Mouse (Mus musculus) neural tube, embryonic 14.5 days (tissue): ENCODE measurements at regions not wholly inside any gene's neighbourhood (a gene's known extent, or its start where the extent isn't known, plus 50 kb on each side); places are given as distances from the start of the nearest gene placed in this dataset.

Experiments
- ATAC-seq: fragments of 200-750 bp; cut with Nextera tagmentation; 2 replicates; pipeline ENCODE4 v1.8.0; 2017; ENCODE audit warnings: low read depth, mild to moderate bottlenecking, moderate TSS enrichment, moderate library complexity
- H3K27ac ChIP-seq: fragments of 300-500 bp; sonication (generic); 2 replicates; pipeline ENCODE4 v1.5.1; 2014; ENCODE audit warnings: low read depth, mild to moderate bottlenecking, control low read depth, low read length, moderate library complexity, mixed read lengths
- H3K27me3 ChIP-seq: fragments of 300-500 bp; sonication (generic); 2 replicates; pipeline ENCODE4 v1.6.1; 2014; ENCODE audit warnings: low read length; ENCODE audit not compliant: control insufficient read depth, insufficient read depth
- H3K36me3 ChIP-seq: fragments of 300-500 bp; sonication (generic); 2 replicates; pipeline ENCODE4 v1.6.1; 2014; ENCODE audit warnings: low read length, mixed read lengths; ENCODE audit not compliant: control insufficient read depth, insufficient read depth
- H3K4me1 ChIP-seq: fragments of 300-500 bp; sonication (generic); 2 replicates; pipeline ENCODE4 v1.6.1; 2014; ENCODE audit warnings: low read length; ENCODE audit not compliant: control insufficient read depth, insufficient read depth
- H3K4me2 ChIP-seq: fragments of 300-500 bp; sonication (generic); 2 replicates; pipeline ENCODE4 v1.6.1; 2014; ENCODE audit warnings: mild to moderate bottlenecking, low read depth, low read length, control low read depth
- H3K4me3 ChIP-seq: fragments of 300-500 bp; sonication (generic); 2 replicates; pipeline ENCODE4 v1.5.1; 2014; ENCODE audit warnings: low read depth, low read length, control low read depth, mixed read lengths
- H3K9ac ChIP-seq: fragments of 300-500 bp; sonication (generic); replicated peaks from 2 replicates; pipeline ENCODE4 v1.6.1; 2014; ENCODE audit warnings: low read depth, mild to moderate bottlenecking, control low read depth, low read length, mixed read lengths
- H3K9me3 ChIP-seq: fragments of 300-500 bp; sonication (generic); 2 replicates; pipeline ENCODE4 v1.6.1; 2016; ENCODE audit warnings: low read length; ENCODE audit not compliant: control insufficient read depth
- WGBS: fragments of 180-500 bp; shearing (Covaris S2); extraction: QIAGEN DNeasy Blood & Tissue Kit; methylation state at CpG from one replicate; pipeline ENCODE4 v1.1.7; 2014; 5-methylcytosine and 5-hydroxymethylcytosine counted together

GRCm38 (mm10) chr19:49115484-49115883 is 909.7 kb downstream of the Sorcs3 start:
- Histone ChIP-seq H3K9ac (no peak overlapping the region), H3K27ac (no peak overlapping the region), H3K36me3 (no peaks in the 10 kb centered on the region), H3K9me3 (no peaks in the 10 kb centered on the region), H3K4me2 (no peak overlapping the region), H3K4me3 (no peak overlapping the region), H3K4me1 (no peaks in the 10 kb centered on the region), H3K27me3 (no peaks in the 10 kb centered on the region)
- WGBS, result 25% methylated on average over 1 of the region's 1 CpGs
- ATAC-seq, result no peak

- no peaks in the 10 kb centered on the region for H3K9me3 ChIP-seq
- no peak overlapping the region for H3K9ac ChIP-seq
- ATAC-seq, result no peak
- H3K36me3 ChIP-seq, result no peaks in the 10 kb centered on the region
- 21% methylated on average over 4 of the region's 4 CpGs for WGBS
- no peak overlapping the region for H3K27ac ChIP-seq
- H3K4me2 ChIP-seq, result no peak overlapping the region
- H3K27me3 ChIP-seq, result no peaks in the 10 kb centered on the region
- H3K4me1 ChIP-seq, result peaks cover 3% of the 10 kb centered on the region; the same call in 1 of the 2 replicates
- no peak overlapping the region for H3K4me3 ChIP-seq
Measured at GRCm38 (mm10) chr19:49131664-49132063, 925.8 kb downstream of the Sorcs3 start.

- Histone ChIP-seq H3K27ac (no peak overlapping the region), H3K36me3 (no peaks in the 10 kb centered on the region), H3K4me1 (no peaks in the 10 kb centered on the region), H3K4me3 (no peak overlapping the region), H3K4me2 (no peak overlapping the region), H3K9me3 (no peaks in the 10 kb centered on the region), H3K9ac (no peak overlapping the region), H3K27me3 (no peaks in the 10 kb centered on the region)
- 72% methylated on average over 2 of the region's 2 CpGs for WGBS
- ATAC-seq, result no peak
Measured at GRCm38 (mm10) chr19:49172078-49172477, 966.3 kb downstream of the Sorcs3 start.

GRCm38 (mm10) chr19:49207971-49208370 is 1002.1 kb downstream of the Sorcs3 start:
- Histone ChIP-seq H3K9ac (no peak overlapping the region), H3K4me3 (no peak overlapping the region), H3K4me2 (no peak overlapping the region), H3K9me3 (no peaks in the 10 kb centered on the region), H3K4me1 (no peaks in the 10 kb centered on the region), H3K27me3 (no peaks in the 10 kb centered on the region), H3K27ac (no peak overlapping the region), H3K36me3 (no peaks in the 10 kb centered on the region)
- WGBS, result 51% methylated on average over 3 of the region's 3 CpGs
- ATAC-seq, result no peak

- Histone ChIP-seq H3K4me3 (no peak overlapping the region), H3K9ac (no peak overlapping the region), H3K27ac (no peak overlapping the region), H3K4me2 (no peak overlapping the region), H3K27me3 (no peaks in the 10 kb centered on the region), H3K9me3 (no peaks in the 10 kb centered on the region), H3K4me1 (no peaks in the 10 kb centered on the region), H3K36me3 (no peaks in the 10 kb centered on the region)
- WGBS, result 64% methylated on average over 2 of the region's 2 CpGs
- no peak for ATAC-seq
Measured at GRCm38 (mm10) chr19:49242601-49243000, 1036.8 kb downstream of the Sorcs3 start.

GRCm38 (mm10) chr19:49245114-49245714 is 1039.4 kb downstream of the Sorcs3 start:
- Histone ChIP-seq H3K9ac (no peak overlapping the region), H3K9me3 (no peaks in the 10 kb centered on the region)
- WGBS, result 48% methylated on average over 3 of the region's 3 CpGs

GRCm38 (mm10) chr19:49264616-49265015 is 1058.8 kb downstream of the Sorcs3 start:
- ATAC-seq, result no peak
- H3K9me3 ChIP-seq, result no peaks in the 10 kb centered on the region
- no peak overlapping the region for H3K9ac ChIP-seq
- no peaks in the 10 kb centered on the region for H3K27me3 ChIP-seq
- no peak overlapping the region for H3K27ac ChIP-seq
- no peaks in the 10 kb centered on the region for H3K4me1 ChIP-seq
- H3K36me3 ChIP-seq, result no peaks in the 10 kb centered on the region
- H3K4me3 ChIP-seq, result no peak overlapping the region
- 64% methylated on average over 1 of the region's 1 CpGs for WGBS
- no peak overlapping the region for H3K4me2 ChIP-seq

More at GRCm38 (mm10) chr19:49245114-49245714, 1039.4 kb downstream of the Sorcs3 start:
- Histone ChIP-seq H3K27ac (no peak overlapping the region), H3K36me3 (no peaks in the 10 kb centered on the region), H3K4me1 (no peaks in the 10 kb centered on the region), H3K27me3 (no peaks in the 10 kb centered on the region), H3K4me3 (no peak overlapping the region), H3K4me2 (no peak overlapping the region)
- ATAC-seq, result no peak

- no peak overlapping the region for H3K4me2 ChIP-seq
- ATAC-seq, result no peak
- no peak overlapping the region for H3K4me3 ChIP-seq
- no peaks in the 10 kb centered on the region for H3K4me1 ChIP-seq
- no peaks in the 10 kb centered on the region for H3K27me3 ChIP-seq
- no peak overlapping the region for H3K27ac ChIP-seq
- no peaks in the 10 kb centered on the region for H3K9me3 ChIP-seq
- H3K36me3 ChIP-seq, result no peaks in the 10 kb centered on the region
- WGBS, result 73% methylated on average over 8 of the region's 8 CpGs
- H3K9ac ChIP-seq, result no peak overlapping the region
Measured at GRCm38 (mm10) chr19:49267864-49268480, 1062.1 kb downstream of the Sorcs3 start.

GRCm38 (mm10) chr19:49282626-49283261 is 1076.9 kb downstream of the Sorcs3 start:
- H3K27me3 ChIP-seq, result no peaks in the 10 kb centered on the region
- H3K36me3 ChIP-seq, result no peaks in the 10 kb centered on the region
- H3K4me1 ChIP-seq, result no peaks in the 10 kb centered on the region
- no peak overlapping the region for H3K27ac ChIP-seq
- H3K9me3 ChIP-seq, result no peaks in the 10 kb centered on the region
- no peak overlapping the region for H3K4me2 ChIP-seq
- H3K9ac ChIP-seq, result no peak overlapping the region
- H3K4me3 ChIP-seq, result no peak overlapping the region
- 43% methylated on average over 8 of the region's 8 CpGs for WGBS
- ATAC-seq, result no peak
